Mouse (Mus musculus): Measurements from ENCODE around the gene Rabep1.
A peak's percentile ranks its signal among the peaks of the same experiment; 100 is the strongest.
"Not testable (repeated sequence)": the region's sequence is repeated elsewhere in the genome, so short reads cannot be mapped to it uniquely, and the experiment has no call there.

Gene Rabep1

DNA sequence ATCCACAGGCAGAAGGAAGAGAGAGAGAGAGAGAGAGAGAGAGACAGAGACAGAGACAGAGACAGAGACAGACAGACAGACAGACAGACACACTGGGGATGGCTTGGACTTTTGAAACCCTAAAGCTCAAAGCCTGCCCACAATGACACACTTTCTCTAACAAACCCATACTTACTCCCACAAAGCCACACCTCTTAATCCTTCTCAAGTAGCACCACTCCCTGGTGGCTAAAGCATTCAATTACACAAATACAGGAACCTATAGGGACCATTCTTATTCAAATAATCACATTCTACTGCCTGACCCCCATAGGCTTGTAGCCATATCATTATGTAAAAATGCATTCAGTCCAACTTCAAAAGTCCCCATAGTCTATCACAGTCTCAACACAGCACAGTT lies 11.2 kb upstream of the Rabep1 start:
- DNase-seq = no peak

DNA sequence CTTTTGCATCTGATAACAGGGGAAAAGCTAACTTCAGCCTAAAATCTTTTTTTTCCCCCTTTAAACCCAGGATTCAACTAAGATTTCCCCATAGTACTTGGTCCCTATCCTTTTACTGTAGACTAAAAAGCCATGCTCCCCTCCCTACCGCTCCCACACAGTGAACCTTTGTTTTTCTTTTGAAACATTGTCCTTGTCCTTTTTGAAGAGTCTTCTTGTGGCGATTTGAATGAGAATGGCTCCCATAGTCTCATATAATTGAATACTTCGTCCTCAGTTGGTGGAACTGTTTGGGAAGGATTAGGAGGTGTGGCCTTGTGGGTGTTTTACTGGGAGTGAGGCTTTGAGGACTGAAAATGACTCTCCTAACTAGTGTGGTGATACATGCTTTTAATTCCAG lies 10.7 kb upstream of the Rabep1 start:
- no peak for DNase-seq

DNA sequence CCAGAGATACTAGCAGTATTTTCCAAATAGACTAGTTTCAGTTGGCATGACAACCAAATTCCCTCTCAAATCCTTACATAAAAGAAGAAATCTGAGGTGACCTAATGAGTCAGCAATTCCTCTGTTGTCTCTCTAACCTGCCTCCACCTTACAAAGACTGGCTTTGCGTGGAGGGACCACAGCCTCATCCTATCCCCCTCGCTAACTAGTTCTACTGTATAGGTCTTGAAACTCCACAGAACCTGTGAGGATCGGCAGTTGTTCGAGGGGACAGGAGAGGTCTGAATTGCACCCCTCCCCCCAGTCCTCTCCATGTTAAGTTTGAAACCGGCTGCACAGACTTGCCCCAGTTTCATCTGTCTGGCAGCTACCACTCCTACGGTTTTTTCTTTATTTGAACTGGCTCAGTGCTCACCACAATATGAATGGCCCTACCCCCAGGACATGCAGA lies 9.2 kb upstream of the Rabep1 start:
- DNase-seq = no peak

DNA sequence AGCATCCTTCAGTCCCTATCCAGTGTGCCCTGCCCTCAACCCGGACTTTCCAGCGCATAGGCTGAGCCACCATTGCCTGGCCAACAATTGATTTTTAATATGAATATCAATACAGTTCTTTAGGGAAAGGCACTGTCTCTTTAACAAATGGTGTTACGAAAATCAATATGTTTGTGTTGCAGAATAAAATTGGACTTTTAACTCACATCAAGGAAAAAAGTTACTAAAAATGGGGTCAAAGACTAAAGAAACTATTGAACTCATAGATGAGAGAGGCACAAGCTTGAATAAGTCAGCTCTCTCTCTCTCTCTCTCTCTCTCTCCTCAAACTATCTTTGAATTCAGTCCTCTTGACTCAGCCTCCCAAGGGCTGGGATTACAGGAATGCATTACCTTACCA lies 7.5 kb upstream of the Rabep1 start:
- DNase-seq = no peak

DNA sequence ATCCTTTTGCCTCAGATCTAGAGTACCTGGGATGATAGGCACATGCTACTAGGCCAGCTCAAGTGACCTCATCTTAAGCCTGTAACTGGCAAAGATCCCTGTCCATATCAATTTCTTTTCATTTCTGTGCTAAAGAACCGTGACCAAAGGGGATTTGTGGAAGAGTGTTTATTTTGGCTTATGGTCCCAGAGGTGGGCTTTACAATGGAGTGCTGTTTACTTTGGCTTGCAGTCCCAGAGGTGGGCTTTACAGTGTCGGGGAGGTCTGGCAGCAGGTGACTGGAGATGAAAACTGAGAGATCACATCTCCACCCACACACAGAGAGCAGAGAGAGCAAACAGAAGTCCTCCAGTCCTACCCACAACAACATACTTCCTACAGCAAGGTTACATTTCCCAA lies 6.0 kb upstream of the Rabep1 start:
- DNase-seq = no peak

DNA sequence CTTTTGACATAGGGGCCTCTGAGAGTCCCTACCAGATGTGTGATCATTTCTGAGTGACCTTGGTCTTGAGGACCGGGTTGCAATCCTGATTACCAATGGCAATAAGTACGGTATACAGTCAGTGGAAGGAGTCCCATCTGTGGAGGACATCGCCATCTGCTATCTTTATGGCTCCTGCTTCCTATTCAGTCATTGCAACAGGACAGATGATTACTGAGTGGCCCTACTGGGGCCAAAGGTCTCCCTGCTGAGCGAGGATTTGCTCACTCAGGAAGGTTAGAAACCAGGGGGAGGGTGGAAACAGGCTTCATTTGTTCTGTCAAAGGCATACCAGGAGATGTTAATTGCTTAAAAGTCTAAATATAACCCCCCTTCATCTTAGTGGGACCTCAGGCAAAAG lies 1.6 kb upstream of the Rabep1 start:
- DNase-seq = no peak

DNA sequence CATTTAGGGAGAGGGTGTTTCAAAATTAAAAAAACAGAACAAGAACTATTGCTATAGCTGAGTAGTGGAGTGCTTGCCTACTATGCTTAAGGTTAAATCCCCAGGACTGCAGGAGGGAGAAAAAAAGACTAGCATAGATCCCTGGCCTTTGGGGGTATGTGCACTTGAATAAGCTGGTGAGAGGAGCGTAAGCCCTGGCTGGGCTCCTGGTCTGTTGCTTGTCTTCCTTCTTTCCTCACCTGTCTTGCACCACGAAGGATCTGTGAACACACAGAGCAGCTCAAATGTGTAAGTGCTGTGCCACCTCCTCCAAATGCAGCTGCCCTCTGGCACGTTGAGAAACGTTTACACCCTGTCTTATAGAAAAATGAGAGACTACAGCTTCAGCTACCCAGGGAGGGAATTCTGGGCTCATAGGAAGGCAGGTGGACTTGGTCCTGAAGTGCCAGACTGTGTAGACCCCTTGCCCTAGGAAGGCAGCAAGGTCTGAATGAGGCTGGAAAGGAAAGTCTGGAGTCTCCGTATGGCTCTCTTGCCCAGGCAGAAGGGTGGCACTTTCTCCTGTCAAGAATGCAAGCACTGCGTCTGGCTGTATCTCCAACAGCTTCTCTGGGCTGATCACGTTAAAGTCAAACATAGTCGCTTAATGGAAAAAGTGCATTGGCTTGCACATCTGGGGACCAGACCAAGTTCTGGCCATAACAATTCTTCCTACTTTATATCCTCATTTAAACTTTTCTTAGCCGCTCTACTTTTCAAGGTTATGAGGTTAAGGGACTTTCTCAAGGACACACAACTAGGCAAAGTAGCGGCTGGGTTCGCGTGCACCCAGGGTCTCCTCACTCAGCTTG lies 652 bp upstream of the Rabep1 start:
- no peak for DNase-seq

DNA sequence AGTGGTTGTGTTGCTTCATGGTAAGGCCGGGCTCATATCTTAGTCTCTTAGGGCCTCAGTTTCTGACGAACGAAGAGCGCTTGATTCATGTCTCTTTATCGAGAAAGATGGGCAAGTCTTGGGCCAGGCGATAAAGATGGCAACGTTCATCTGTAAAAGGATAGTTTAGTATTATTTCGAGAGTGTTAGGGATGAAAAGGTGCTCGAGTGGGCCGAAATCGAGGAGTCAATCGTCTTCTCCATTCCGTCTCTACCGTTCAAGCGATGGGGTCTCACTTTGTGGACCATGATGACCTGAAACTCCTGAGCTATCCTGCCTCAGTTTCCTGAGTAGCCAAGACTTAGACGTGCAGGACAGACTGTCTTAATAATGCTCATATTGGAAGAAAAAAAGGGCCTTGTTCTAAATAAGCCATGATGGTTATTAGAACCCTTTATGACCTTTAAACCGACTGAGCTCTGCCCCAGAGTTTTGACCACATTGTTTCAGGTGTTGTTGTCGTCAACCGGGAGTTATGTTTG lies 940 bp downstream of the Rabep1 start:
- DNase-seq = no peak

DNA sequence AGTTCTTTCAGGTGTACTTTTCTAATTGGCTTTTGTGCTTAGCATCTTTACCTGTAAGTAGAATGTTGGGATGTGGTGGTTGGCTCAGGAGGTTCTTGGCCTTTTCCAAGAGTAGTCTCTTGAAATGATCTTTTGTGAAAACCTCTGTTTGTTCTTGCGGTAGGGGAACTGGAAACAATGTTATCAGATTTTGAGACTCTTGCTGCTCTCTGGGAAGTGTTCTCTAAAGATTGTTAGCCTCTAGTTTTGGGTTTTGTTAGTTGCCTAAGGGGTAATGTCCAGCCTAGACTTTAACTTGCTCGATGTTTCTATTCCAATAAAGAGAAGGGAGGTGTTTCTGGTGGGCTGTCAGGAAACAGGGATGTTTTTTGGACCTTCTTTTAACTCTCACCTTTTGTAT lies 1.5 kb downstream of the Rabep1 start:
- DNase-seq = no peak

DNA sequence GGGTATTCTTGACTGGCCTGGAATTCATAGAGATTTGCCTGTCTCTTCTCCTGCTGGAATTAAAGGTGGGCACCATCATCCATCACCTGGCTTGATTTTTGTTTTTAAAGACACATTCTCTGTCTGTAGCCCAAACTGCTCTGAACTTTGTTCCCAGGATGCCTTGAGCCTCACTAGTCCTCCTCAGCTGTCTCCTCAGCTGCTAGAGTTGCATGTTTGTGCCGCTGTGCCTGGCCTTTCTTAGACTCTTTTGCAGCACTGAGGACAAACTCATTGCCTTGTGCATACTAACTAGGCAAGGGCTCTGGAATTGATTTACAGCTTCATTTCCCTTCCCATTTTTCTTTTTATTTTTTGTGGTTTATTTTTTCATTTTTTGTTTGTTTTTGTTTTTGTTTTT lies 15.8 kb downstream of the Rabep1 start:
- no peak for DNase-seq

DNA sequence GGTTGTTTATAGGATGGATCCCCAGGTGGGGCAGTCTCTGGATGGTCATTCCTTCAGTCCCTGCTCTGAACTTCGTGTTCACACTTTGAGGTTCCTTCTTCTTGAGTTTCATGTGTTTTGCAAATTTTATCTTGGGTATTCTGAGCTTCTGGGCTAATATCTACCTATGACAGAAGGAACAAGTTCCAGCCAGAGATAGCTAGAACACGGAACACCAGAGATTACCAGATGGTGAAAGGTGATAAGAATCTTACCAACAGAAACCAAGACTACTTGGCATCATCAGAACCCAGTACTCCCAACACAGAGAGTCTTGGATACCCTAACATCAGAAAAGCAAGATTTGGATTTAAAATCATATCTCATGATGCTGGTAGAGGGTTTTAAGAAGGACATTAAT lies 18.6 kb downstream of the Rabep1 start:
- not testable (repeated sequence) for DNase-seq

DNA sequence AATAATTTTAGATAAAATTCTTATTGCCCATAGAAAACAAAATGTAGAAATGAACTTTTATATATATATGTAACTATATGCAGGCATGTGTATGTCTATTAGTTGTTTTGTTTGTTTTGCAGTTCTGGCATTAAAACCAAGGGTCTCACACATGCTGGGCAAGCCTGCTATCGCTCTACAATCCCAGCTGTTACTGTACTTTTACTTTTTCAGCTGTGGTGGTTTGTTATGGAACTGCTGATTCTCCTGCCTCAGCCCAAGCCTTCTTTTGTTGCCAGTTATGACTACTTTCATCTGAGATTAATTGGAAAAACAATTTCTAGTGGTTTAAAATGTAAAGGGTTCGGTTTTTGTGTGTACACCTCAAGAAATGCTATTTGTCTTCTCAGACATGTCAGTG lies 20.6 kb downstream of the Rabep1 start:
- no peak for DNase-seq

DNA sequence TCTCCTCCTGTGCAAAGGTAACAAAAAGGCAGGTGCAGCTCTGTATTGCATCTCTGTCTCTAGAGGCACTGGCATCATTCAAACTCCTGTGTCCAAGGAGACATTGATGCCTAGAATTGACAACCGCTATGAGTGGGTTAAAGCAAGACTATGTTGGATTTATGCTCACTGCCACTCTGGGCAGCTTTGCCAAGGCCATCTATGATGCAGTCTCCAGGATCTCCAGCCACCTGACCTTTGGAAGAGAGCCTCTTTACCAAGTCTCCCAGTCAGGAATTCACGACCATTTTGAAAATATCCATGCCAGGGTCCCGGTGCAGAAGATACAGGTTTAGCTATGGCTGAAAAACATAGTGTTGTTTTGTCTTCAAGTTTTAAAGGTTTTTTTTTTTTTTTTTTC lies 24.7 kb downstream of the Rabep1 start:
- no peak for DNase-seq

DNA sequence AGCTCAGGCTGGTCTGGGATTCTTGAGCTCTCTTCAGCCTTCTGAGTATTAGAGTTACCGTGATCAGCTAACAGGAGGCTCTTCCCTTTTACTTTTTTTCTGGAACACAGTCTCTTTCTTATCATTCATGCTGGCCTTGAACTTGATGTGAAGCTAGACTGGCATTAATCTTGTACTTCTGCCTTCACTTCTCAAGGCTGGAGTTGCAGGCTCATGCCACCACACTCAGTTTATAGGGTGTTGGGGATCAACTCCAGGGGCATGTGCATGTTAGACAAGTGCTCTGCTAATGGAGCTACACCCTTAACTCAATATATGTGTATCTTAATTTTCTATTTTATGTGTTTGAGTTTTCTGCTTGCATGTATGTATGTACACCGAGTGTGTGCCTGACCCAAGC lies 25.2 kb downstream of the Rabep1 start:
- DNase-seq = no peak

DNA sequence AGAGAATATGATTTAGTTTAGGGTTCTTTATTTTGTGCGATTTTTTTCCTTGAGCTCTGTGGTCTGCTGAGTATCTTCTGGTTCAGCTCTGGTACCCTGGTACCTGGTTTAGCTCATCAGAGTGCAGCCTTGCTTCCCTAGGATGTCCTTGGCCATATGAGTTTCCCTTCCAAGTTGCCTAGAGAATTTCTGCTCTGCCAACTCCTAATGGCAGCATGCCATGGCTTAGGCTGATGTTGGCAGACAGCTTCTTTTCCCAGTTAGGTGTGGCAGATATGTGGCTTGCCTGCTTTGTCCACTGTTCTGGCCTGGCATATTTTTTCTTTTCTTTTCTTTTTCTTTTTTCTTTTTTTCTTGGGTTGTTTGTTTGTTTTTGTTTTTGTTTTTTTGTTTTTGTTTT lies 25.8 kb downstream of the Rabep1 start:
- peak; percentile 87 for DNase-seq

DNA sequence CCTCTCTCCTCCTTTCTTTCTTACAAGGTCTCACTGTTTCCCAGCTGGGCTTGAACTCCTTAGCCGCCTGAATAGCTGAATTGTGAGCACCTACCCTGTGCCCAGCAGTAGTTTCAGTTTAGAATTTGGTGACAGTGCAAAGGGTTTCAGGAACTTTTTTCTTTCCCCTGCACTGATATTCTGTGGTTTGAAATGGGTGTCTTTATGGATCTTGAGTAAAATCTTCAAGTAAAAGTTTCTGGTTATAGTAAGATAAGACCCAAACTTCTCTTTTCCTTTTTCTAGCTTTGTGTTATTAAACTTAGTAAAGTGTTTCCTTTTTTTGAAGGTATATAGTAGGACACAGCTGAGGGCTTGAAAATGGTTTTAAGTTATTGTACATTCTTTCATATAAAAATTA lies 26.5 kb downstream of the Rabep1 start:
- DNase-seq = no peak

DNA sequence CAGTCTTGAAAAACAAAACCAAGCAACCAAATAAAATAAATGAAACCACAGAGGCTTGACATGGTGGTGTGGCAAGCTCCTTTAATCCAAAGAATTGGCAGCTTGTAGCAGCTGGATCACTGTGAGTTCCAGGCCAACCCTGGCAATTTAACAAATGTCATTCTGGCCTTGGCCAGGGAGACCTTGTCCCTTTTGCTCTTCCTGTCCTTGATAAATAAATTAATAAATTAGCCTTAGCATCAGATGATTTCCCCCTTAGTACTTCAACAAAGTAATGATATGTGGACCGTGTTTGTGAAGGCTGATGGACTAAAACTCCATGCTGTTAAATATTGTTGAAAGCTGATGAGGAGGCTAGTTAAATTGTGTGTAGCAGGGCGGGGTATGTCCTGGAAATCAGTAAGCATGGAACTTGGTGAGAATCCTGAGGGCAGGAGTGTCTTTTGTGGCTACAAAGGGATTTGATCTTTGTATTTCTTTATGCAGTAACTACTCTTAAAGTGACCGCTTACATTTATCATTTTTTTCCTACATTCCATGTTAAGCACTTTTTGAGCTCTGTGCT lies 27.3 kb downstream of the Rabep1 start:
- DNase-seq = peak; percentile 26

DNA sequence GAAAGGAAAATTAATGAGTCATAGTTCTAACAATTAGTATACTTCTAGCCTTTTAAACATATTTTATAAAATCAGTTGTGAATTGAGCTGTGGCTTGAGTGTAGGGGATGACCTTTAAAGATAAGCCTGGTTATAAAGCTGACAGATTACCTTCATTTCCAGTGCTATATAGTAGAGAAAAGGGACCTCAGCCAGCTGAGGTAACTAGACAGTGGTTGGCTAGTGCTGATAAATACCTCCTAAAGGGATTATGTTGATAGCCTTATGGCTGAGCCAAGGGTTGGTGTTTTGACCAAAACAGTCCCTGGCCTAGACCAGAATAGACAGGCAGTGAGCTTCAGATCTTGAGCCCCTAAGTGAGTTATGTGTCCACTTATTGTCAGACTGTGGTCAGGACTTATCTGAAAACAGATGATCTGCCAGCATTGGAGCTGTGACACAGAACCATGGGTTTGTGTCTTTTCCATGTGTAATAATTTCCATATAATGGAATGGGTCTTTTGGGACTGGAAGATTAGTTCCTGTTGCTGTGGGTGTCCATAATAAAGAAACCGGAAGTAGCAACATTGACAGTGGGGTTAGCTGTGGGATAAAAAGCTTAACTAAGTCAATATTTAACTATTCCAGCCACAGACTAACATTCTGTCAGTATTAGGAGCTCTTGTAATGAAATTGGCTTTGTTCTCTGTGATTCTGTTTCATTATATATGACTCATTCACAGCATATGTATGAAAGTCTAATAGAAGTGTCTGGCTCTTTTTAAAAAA lies 29.5 kb downstream of the Rabep1 start:
- DNase-seq = no peak

DNA sequence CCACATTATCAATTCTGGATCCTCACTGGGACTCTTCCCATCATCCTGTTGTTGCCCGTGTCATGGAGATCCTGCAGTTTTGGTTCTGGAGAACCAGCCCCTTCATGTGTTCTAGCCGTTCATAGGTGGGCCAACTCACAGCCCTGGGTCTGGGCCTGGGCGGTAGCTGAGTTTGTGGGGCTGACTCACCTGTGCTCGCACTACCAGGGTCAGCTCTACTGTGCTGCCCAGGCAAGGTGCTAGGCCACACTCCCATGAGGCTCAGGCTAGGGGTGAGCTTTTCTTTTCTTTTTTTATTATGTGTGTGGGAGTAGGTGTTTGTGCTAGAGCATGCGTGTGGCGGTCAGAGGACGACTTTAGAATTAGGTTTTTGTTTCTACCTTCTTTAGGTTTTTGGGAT lies 33.1 kb downstream of the Rabep1 start:
- no peak for DNase-seq

DNA sequence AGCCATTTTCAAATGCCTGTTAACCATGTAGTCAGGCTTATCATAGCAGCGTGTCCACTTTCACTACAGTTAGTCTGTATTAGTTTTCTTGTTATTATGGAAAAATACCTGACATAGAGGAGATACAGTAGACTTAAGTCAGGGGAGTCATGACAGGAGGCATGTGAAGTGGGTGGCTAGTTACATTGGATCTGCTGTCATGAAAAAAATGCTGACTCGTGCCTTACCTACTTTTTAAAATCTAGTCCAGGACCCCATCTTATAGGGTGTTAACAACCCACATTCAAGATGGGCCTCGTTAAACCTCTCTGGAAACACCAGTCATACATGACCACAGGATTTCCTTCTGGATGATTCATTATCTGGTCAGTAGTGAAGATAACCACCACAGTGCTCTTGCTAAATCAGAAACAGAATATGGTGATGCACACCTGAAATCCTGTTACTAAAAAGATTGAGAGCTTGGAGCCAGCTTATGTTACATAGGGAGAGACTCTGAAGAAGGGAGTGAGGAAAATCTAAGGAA lies 38.4 kb downstream of the Rabep1 start:
- DNase-seq = no peak

DNA sequence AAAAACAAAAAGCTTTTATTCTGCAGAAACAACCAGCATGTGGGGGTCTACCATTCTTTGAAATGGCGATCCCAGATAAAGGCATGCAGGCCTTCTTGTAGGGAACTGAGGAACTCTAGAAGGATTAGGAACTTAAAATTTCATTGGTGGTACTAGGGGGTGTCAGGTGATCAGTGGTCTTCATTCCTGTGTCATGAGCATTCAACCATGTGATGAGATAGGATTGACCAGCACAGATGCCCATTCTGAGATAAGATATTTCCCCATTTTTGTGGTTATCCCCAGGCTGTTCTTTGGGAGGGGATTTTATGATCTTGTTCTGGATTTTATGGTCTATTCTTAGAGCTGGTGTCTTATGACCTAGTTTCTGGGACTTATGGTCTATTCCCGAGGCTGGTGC lies 46.1 kb downstream of the Rabep1 start:
- DNase-seq = no peak

DNA sequence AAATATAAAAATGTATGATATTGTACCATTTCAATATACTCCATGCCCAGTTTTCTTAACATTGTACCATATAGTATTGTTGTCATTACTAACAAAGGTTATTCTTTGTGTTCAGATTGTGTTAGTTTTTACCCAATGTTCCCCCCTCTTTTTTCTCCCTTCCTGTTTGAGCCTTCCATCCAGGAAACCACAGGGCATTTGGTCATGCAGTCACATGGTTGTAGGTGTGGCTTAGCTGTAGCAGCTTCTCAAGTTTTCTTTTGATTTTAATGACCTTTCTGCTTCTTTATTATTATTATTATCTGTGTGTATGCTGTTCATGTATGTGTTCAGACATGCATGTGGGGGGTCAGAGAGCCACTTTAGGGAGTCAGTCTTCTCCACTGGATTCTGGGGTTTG lies 47.0 kb downstream of the Rabep1 start:
- DNase-seq = no peak

DNA sequence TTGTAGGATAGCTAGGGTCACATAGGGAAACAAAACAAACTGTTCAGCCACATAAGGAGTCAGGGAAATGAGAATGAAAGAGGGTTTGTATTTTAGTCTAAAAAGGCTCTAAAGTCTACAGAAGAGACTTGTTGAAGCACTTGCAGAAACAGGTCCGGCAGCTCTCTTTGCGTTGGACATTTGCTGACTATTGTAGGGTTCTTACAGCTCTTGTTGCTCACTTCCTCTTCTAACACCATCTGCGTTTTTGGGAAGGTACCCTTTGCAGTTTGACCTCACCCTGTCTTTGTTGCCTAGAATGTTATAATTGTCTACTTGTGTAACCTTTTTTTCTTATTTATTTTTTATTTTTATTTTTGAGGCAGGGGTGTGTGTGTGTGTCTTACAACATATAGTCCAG lies 53.1 kb downstream of the Rabep1 start:
- DNase-seq = peak; percentile 61

DNA sequence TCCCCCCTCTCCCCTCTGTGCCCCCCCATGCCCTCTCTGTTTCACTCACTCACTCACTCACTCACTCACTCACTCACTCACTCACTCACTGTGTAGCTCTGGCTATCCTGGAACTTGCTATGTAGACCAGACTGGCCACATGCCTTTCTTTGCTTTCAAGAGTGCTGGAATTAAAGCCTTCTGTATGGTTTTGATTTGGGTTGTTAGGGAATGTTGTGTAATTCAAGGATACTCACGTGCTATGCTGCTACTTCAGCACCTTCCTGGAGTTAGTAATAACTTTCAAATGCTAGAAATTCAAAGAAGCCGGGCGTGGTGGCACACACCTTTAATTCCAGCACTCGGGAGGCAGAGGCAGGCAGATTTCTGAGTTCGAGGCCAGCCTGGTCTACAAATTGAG lies 53.6 kb downstream of the Rabep1 start:
- DNase-seq = peak; percentile 18
